Mouse (Mus musculus) cerebellum, adult 9-11 months (tissue): ENCODE measurements at regions not wholly inside any gene's neighbourhood (a gene's known extent, or its start where the extent isn't known, plus 50 kb on each side); places are given as distances from the start of the nearest gene placed in this dataset.

ENCODE experiments used
- DNase-seq: peaks from one replicate; pipeline ENCODE4 v3.0.0; 2022

DNA sequence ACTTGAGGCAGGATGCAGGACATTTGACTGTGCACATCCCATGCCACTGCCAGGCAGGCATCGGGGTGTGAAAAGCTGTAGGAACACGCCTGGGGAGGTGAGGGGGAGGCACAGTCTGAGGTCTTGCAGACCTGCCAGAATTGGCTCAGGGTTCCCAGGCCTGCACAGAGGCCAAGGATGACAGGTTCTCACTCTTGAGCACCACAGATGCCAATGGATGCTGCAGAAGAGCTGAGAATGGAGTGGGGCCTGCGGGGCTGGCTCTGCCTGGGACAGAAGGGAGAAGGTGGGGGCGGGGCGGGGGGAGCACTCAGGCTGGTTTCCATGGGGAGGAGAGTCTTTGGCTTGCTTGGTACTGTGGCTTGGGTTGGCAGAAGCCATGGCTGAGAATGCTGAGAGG, 469.2 kb upstream of the Syt1 start:
- peak; percentile 44 for DNase-seq

DNA sequence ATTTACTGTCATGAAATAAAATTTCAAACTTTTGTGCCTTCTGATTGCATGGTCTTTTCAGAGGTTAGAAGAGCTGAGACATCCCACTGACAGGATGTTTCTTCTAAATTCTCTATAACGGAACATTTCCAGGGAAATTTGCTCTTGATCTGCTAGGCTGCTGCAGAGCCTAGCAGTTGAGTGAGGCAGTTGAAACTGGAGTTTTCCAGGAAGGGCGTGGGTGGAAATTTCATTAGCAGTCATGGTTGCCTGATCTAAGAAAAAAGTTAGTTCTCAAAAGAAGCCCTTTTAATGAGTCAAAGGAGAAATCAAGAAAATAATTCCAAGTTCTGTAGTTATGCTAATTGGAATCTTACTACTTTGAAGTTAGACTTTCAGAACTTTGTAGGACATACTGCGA, 455.7 kb upstream of the Syt1 start:
- no peak for DNase-seq

DNA sequence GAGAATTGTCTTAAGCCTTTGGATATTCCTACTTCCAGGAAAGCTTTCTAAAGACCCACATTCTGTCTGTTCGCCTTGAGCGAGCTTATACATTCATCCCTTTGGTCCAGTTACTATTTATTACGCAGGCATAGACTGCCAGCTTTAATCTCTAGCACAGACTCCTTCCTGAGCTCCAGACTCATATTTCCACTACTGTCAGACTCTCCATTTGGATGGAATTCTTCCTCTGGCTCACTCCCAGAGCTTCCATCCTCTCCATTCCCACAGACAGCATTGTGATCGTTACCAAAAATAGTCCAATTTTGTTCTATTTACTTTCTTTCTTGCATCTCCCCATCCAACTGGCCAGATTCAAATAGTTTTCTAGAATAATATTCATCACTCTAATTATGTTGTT, 420.3 kb upstream of the Syt1 start:
- DNase-seq: peak; percentile 9

DNA sequence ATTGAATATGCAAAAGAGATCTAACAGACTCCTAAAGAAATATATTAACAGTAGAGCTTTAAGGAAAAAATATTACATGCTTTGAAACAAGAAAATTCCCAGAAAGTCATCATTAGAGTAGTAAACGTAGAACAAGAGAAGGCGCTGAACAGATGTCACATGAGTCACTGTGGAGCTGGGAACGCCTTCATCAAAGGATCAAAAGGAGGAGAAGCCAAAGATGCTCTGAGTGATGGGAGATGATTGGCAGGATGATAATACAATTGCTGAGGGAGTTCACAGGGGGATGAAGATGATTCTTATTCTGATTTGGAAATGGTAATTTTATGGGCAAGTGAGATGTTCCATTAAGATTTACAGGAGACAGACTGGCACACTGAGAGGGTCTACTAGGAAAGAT, 417.1 kb upstream of the Syt1 start:
- DNase-seq: no peak

DNA sequence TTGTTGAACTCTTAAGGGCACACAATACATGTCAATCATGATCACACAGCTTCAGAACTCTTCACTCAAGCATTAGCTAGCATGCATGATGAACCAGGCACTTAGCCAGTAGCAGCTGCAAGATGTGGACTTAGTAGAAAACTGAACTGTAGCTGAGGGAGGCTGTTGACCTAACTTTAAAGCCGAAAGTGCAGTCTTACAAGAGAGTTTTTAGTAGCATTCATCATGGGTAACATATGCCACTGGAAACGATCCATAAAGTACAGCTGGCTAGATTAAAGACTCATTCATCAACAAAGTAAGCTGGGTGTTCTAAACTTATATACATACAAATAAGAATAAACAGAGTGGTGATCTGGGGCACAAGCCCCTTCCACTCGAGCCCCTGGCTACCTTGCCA, 396.2 kb upstream of the Syt1 start:
- no peak for DNase-seq

DNA sequence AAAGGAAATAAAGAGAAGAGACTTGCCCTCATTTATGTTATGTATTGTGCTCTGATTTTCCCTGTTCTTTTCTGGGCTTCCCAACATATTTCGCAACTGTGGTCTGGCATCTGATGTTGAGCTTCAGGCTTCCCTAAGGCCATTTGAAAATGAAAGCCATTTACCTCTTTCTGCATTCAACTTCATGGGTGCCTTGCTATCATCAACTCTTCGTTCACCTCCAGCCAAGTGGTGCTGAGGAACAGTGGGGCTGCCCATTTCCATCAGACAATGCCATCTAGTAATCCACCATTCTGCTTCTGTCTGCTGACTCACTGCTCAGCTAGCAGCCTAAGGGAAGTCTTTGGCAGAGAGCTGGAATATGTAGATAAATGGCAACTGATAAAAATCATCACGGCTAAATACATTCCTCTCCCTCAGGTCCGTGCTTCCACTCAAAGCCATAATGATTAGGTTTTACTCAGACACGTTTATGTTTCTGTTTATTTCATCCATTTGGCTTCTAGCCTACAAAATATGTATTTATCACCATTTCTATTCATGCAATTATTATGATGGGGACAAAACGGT, 394.4 kb upstream of the Syt1 start:
- DNase-seq: no peak

DNA sequence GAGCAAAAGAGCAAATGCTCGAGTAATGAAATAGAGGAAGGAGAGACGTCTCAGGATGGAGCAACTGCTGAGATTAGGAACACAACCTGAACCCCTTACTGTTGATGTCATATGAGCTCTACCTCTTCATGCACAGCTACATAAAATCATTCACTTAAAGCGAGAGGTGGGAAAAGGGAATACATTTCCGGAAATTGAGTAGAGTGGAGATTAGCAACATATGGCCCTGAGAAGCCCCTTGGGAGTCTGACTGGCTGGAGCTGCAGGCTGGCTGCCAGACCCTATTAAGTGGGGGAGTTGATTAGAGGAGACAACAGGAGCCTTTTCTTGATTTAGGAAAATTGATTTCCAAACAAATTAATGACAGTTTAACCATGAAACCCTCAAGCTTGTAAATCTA, 373.0 kb upstream of the Syt1 start:
- no peak for DNase-seq

DNA sequence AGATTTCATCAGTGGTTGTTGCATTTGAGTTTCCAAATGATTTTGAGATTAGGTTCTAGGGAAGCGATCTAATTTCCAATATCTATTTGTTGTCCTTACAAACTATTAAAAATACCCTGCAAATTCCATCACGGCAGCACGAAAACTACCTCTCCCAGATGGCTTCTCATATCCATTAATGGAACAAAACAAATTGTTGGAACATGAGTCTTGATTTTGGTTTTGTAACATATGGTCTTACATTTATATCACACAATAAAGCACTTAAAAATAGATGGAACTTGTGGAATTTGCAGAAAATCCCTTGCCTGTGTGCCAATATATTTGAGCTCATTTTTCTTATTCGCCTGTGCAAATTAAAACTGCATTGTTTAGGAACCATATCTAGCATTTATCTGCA, 368.1 kb upstream of the Syt1 start:
- no peak for DNase-seq

DNA sequence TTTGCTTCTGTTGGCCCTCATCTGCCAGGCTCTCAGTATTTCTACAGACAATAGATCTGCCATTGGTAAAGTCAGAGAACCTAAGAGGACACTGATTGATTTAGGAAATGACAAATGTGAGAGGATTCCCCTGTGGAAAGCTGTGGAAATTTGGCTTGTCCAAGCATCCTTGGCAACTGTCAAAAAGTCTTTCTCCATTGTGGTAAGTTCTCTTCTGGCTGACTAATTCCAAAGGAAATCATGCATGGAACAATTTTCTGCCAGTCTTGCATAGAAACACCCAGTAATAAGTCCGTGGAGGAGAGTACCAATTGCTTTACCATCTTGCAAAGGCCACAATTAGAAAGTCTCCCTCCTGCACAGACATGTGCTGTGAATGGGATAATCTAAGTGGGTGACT, 349.4 kb upstream of the Syt1 start:
- no peak for DNase-seq

DNA sequence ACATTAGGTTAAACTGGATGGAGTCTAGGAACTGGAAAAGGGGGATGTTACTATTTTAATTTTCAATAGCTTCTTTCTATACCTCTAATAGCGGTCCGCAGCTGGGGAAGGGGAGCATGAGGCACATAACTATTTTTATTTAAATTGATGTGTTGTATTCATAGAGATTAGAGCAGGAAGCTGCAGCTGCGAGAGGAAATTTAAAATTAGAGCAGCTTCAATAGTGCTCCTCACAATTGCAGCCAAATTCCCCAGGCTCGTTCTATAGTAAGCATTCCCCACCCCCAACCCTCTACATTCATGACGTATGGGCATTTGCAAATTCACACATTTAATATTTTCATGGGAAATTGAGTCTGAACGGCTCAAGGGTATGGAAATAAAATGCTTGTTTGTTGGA, 348.0 kb upstream of the Syt1 start:
- no peak for DNase-seq

DNA sequence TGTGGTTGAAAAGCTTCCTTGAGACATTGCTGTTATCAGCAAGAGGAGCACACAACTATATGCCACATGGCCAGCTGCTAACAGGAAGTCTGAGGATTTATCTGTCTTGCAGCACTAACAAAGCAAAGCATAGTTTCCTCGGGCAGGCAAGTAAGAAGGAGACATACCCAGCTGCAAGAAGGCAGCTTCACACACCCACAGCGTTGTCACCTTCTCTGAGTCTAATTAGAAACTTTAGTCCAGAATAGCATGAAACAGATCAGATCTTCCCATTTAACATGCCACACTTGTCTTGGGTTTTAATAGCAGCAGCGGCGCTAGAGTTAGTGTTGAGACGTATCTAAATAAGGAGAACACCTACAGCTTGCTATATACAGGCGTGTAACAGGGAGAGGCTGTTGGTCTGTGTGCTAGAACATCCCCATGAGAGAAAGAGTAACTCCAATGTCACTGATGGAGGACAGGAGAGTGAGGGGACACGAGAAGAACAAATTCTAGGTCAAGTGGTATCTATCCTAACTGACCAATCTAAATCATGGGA, 322.1 kb upstream of the Syt1 start:
- DNase-seq: no peak

DNA sequence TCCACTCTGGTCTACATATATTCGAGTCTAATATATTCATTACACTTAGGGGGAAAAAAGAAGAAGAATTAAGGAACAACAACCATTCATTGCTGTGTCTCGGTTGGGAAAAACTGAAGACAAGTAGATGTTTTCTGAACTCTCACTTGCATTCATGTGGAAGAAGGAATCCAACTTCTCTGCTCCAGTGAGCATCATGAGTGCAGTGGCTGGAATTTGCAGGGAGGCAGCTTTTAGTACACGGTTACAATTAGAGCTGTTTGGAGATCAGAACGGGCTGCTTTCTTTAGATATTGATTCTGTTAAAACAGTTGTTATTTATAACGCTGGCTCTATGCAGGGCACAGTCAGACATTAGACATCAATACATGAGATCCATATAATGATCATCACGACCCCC, 298.5 kb upstream of the Syt1 start:
- no peak for DNase-seq

DNA sequence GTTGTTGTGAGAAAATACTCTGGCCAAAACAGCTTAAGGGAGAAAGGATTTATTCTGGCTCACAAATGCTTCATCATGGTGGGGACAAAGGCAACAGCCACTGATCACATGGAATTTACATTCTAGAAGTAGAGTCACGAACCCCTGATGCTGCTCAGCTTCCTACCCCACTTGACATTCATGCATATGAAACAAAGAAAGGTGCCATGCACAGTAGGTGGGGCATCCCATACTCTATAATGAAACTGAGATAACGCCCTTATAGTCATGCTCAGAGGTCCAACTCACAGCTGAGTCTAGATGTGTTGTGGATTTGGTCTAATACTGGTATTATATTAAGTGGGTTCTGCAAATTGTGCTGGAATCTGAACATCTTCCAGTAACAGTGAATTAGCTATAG, 289.4 kb upstream of the Syt1 start:
- no peak for DNase-seq

DNA sequence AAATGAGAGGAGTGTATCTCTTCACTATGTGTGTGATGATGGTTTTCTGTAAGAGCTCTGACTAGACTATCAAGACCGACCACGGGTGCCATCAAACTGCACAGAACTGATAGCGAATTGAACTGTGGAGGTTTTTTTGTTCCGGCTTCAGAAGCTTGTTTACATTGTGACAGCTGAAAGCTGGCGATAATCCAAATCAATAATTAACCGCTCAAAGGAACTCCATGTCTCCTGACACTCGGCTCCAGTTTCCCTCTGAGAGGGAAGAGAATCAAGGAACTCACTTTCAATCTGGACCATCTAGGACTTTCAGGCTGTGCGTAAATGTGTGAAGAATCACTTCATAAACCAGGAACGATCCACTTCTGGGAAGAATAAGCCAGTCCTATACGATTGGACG, 289.0 kb upstream of the Syt1 start:
- no peak for DNase-seq

DNA sequence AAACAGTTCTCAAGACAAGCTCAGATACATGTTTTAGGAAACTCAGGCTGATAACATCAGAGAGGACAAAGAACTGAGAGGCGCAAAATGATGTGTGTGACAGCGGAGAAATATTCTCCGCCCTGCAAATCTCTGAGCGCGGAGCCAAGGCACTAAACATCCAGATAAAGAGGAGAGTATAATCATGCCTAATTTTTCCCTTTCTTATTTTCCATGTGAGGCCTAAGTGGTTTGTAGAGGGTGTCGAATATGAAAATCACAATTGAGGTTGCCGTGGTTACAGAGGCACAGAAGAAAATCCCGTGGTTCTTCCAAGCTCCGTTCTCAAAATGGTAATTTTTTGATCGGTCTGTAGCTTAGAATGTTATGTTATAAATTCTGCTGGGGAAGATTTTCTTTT, 272.6 kb upstream of the Syt1 start:
- DNase-seq: no peak

DNA sequence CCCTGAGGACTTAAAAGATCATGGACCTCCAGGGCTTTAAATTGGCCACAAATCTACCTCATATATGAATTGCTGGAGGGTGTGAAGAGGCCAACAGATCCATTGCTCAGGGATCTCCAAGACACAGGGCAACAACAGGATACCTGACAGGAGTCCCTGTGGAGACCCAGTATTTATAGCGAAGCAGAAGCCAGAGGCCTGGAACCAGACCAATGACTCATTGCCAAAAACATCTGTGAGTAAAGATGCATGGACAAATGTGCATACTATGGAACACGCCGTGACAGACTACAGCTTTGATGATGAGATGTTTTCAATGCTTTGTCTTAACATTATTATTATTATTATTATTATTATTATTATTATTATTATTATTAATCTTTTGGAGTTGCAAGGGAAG, 239.0 kb upstream of the Syt1 start:
- DNase-seq: no peak

DNA sequence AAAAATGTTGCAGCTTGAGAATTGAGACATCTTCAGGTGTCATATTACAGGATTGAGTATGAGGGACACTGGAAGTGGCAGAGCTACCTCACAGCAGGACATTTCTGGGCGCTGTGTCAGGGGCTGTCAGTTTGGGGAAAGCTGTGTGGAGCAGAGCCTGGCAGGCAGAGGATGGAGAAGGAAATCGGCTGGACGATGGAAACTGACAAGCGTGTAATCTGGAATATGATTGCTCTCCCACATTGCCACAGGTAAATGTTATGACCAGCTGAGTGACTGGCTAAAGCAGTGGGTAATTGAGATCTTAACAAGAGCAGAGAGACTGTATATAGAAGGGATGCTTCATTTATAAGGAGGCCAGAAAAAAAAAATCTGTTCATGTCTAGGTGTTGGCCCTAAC, 235.5 kb upstream of the Syt1 start:
- DNase-seq: peak; percentile 89

DNA sequence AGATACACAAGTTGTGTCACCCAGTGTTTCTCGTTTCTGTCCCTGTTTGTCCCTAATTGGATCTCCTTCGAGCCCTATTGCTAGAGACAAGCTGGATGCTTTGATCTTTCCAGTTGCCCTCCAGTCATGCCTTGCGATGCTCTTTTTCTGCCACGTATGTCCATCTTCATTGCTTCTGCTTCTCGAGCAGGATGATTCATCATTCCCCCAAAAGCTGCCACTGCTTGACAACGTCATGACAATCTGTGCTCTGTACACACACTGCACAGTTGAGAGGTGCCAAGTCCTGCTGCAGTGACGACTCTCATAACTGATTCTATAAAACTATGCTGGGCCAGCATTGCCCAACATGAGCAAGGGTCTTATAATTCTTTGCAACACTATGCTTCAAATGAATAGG, 226.2 kb upstream of the Syt1 start:
- DNase-seq: no peak

DNA sequence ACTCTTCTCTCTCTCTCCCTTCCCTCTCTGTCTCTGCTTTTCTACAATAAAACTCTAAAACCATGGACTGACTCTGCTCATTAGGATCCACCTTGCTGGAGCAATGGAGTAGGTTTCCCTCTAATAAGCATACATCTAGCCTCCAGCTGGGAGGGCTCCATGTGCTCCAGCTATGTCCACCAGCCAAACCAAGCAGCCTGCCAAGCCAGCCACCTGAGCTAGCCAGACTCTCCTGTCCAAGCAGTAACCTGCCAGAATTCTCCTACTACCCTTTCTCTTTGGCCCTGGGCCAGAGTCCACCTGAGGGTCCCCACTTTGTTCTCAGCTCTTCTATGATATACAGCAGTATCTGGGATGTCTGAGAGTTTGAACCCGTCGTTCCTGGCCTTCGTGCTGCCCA, 216.2 kb upstream of the Syt1 start:
- DNase-seq: peak; percentile 73

DNA sequence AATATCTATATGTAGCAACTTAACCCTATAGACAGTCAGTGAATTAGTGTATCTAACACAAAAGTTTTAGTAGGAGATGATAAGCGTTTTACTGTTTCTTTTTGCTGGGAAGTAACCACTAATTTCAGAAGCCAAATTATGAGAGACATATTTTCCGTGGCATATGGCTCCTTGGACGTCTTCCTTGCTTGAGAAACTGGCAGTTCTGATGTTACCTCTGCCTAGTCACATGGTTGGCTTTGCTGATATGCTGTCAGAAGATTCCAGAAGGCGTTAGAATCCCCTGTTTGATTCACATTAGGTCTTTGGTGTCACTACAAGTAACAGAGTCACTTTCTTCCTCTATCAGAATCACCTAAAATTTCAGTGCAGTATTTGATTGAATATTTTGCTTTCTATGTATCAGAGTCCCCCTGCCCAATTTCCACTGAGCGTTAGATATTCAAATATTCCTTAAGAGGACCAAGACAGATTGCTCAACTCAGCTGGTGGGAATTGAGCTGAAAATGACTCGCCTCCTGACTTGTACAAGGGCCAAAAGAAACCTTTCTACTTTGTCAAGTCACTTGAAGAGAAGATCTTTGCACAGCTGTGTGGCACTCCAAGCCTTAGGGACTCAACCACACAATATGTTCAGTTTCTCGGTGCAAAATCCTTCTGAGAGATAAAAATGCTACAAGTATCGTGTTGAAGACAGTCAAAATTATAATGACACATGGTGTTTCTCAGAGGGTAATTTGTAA, 178.2 kb upstream of the Syt1 start:
- DNase-seq: peak; percentile 67

DNA sequence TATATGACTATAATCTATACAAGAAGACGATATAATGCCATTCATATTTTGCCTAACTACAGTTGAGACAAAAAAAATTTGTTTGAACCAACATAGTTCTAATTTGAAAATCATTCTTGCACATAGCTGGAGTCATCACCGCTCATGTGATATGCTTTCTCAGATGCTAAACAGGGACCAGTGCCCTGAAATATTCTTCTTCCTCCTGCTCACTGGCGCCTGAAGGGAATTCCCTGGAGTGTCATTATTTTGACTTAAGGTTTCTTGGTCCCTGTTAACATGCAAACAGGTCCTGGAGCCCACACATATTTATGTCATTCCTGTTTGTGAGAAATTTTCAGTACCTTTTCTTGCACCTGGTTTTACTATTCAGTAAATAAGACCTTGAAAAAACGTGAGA, 177.5 kb upstream of the Syt1 start:
- peak; percentile 31 for DNase-seq

DNA sequence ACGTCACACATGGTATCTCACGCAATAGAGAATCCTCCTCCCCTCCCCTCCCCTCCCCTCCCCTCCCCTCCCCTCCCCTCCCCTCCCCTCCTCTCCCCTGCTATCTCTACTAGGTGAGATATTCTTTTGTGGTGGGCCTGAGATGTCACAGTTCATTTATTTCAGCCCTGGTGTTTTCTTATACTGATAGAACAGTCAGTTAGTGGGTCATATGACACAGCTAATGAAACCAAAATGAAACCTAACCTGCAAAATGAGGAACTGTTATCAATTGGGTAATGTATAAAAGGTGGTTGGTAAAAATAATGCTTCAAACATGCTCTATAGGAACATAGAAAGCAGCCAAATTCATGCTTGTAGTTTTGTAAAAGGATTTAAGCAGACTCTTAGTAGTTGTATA, 174.5 kb upstream of the Syt1 start:
- no peak for DNase-seq

DNA sequence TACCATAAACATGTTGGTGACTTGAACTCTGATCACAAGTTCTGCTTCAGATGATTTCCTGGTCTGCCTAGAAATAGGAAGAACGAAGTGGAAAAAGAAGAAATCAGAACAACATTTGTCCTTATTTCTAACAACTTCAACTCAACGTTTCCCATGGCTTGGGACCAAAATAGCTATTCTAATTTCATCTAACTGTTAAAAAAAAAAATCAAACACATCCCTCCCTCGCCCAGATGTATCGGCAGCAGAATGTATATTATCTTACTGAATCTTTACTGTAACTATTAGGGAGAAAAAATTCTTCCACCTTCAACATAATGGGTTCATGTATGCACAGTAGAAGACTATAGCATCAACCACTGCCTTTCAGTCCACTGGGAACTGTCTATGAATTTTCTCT, 169.7 kb upstream of the Syt1 start:
- no peak for DNase-seq

DNA sequence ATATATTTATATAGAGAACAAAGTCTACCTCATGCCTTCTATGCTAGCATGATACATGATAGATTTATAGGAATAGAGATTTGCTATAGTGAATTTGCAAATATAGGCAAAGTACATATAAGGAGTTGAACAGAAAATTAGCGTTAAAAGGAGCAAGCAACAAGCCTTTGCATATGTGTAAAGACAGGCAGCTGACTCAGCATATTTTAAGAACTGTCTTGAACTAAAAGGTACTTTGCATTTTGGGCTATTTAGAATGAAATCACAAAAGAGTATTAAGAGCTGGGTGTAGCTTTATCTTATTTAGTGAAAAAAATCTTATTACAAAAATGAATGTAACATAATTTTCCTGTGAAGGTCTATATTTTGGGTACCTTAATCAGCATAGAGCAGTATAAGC, 149.9 kb upstream of the Syt1 start:
- DNase-seq: no peak

DNA sequence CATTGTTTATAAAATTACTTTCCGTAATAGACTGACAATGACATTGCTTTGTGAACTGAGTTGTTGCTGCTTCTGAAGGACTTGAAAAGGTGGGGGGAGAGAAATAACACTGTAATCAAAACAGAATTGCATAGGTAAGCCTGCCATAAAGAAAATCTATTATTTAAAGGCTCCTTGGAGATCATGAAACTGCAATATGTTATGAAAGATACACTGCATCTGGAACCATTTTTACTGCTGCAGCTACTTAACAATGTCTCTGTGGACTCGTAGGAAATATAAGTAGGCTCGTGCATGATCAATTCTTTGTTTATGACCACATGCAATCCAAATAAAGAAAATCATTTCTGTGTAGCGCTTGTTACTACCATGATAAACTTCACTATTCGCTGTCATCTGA, 145.0 kb upstream of the Syt1 start:
- DNase-seq: no peak
